Mouse (Mus musculus) hematopoietic stem cell, adult 5-6 weeks (primary cell): ENCODE data around the gene Oscar. TPM values are rescaled to one million over a fixed set of nuclear protein-coding genes. Genes with fewer than 3 reads are reported as not detected.

Experiments used
- ATAC-seq, 2 experiments: fragments of 125-278 bp in 1 of 2; replicated peaks in 1 of 2; 2 replicates each; pipeline ENCODE4 v1.8.0; 2016 to 2017; ENCODE audit warnings: inconsistent platforms in 2 of 2, mild to moderate bottlenecking in 2 of 2, moderate number of reproducible peaks in 2 of 2, low read depth in 1 of 2, moderate TSS enrichment in 1 of 2; ENCODE audit not compliant: low FRiP score in 2 of 2, poor library complexity in 2 of 2, severe bottlenecking in 2 of 2, insufficient read depth in 1 of 2, low TSS enrichment in 1 of 2
- total RNA-seq: library from RNA; stranded (forward); fragments of 172-1452, 232-1000 nt; gene quantifications from 2 replicates; pipeline ENCODE4 v1.2.3, GENCODE M21; 2017

The Oscar gene
- total RNA-seq, 1 experiment from 2014 or later, result 0.20 TPM

- no peak for ATAC-seq
These were observed 658 bp upstream of the Oscar start for GRCm38 (mm10) chr7:3616389-3617241.

GRCm38 (mm10) chr7:3614021-3614420 is 1.9 kb downstream of the Oscar start:
- ATAC-seq, result no peak

- ATAC-seq, result 0 out of 4 replicates have a peak, but pooled peaks of 1 of the 2 experiments have one; percentile 13
These were observed 5.0 kb downstream of the Oscar start for GRCm38 (mm10) chr7:3611006-3611405.

- peak; percentile 42 to 70; a peak in 2 of 4 replicates for ATAC-seq
These were observed 5.5 kb downstream of the Oscar start for GRCm38 (mm10) chr7:3610437-3610836.

- ATAC-seq, result no peak; a peak in 1 of 4 replicates
These were observed 6.9 kb downstream of the Oscar start for GRCm38 (mm10) chr7:3609082-3609481.

GRCm38 (mm10) chr7:3608668-3609067 is 7.3 kb downstream of the Oscar start:
- ATAC-seq, result no peak

- ATAC-seq, result no peak
These were observed 8.6 kb downstream of the Oscar start for GRCm38 (mm10) chr7:3607391-3607790.

GRCm38 (mm10) chr7:3606798-3607197 is 9.2 kb downstream of the Oscar start:
- ATAC-seq, result peak; percentile 75 to 76; a peak in 3 of 4 replicates

- peak; percentile 76 to 84 for ATAC-seq
These were observed 14.8 kb downstream of the Oscar start for GRCm38 (mm10) chr7:3601119-3601518.

- ATAC-seq, result peak; percentile 18 to 44; a peak in 1 of 4 replicates
These were observed 18.2 kb downstream of the Oscar start for GRCm38 (mm10) chr7:3597755-3598154.

- peak; percentile 81 to 86 for ATAC-seq
These were observed 20.8 kb downstream of the Oscar start for GRCm38 (mm10) chr7:3595146-3595545.

GRCm38 (mm10) chr7:3594686-3595085 is 21.3 kb downstream of the Oscar start:
- peak; percentile 58 to 65 for ATAC-seq

- no peak for ATAC-seq
These were observed 22.1 kb downstream of the Oscar start for GRCm38 (mm10) chr7:3593855-3594254.

- ATAC-seq, result no peak
These were observed 24.4 kb downstream of the Oscar start for GRCm38 (mm10) chr7:3591534-3591933.

- ATAC-seq, result no peak
These were observed 25.4 kb downstream of the Oscar start for GRCm38 (mm10) chr7:3590550-3590949.

GRCm38 (mm10) chr7:3587292-3587691 is 28.7 kb downstream of the Oscar start:
- ATAC-seq, result no peak

GRCm38 (mm10) chr7:3586255-3586654 is 29.7 kb downstream of the Oscar start:
- no peak for ATAC-seq

GRCm38 (mm10) chr7:3585763-3586162 is 30.2 kb downstream of the Oscar start:
- ATAC-seq, result no peak

- no peak for ATAC-seq
These were observed 35.9 kb downstream of the Oscar start for GRCm38 (mm10) chr7:3580029-3580428.
